Mouse (Mus musculus) brain, embryonic 14.5 days (tissue): ENCODE data around the gene Acmsd.

Source experiments
- CTCF ChIP-seq: fragments of 200-500 bp; IDR thresholded peaks from 2 replicates; pipeline ENCODE4 v1.5.1; 2012; ENCODE audit warnings: inconsistent platforms, mild to moderate bottlenecking, moderate library complexity, borderline replicate concordance; ENCODE audit not compliant: insufficient read depth, insufficient read length; ENCODE audit errors: extremely low read depth
- POLR2A ChIP-seq: fragments of 200-500 bp; IDR thresholded peaks from 2 replicates; pipeline ENCODE4 v1.6.1; 2012; ENCODE audit warnings: mild to moderate bottlenecking, inconsistent platforms, borderline replicate concordance; ENCODE audit not compliant: poor library complexity, insufficient read depth, insufficient read length, severe bottlenecking; ENCODE audit errors: extremely low read depth

DNA sequence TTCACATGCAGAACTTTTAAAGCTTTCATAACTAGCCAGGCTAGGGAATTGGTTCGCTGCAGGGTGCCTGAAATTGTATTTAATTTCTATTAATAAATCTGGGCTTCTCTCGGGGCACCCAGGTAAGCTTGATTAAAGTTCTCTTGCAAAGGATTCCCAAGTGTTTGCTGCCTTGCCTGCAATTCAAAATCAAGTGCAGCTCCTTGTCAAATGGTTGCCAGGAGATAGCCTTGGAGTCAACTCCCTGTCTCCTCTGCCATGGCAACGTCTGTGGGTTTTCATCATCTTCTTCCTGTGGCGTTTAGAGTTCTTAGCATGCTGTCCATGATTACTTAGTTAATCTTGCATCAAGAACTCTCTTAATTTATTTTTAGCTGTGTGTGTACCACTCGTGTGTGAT lies 22.9 kb upstream of the Acmsd start:
- TF ChIP-seq CTCF (no peak), POLR2A (no peak)
